ENCODE assay signal across 20 mouse cellular contexts in the genomic region with DNA sequence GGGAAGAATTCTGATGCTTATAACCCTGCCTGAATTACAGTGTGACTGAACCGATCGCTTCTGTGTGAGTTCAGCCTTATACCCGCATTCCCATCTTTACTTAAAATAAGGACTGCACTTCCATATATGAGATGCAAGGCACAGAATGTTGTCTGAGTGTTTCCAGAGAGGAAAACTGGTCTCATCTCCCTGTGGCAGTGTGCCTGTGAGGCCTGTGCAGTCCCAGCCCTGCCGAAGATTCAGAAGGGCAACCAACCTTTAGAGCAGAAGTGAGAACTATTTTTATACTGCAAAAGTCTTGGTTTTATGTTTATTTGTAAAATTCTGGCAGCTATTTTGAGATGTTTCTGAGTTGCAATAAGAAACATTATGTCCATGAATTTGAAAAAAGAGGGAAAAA.
"Had no signal": no experiment of that assay in that cellular context is flagged by ENCODE, and none has a peak within 500 bp of the region (broad histone marks: within the 10 kb centered on the region; RNA-seq: fewer than 3 reads in every experiment).

No protein-coding gene starts in this region.

- H3K4me3 ChIP-seq: limb, embryonic 12.5 days; limb, embryonic 15.5 days; midbrain, embryonic 12.5 days; myocyte; neural tube, embryonic 13.5 days had no signal

- H3K27ac ChIP-seq: limb, embryonic 12.5 days; limb, embryonic 15.5 days; liver, embryonic 14.5 days; macrophage; midbrain, embryonic 12.5 days; neural tube, embryonic 13.5 days; stomach, postnatal 0 days had no signal

- ATAC-seq: inflammation-experienced regulatory T-cells, adult 6 months; intestine, embryonic 16.5 days; liver, postnatal 0 days; lung, postnatal 0 days; midbrain, embryonic 16.5 days had no signal

- DNase-seq: kidney, adult 18-20 months; kidney, adult 9 months; kidney, postnatal 14 days; kidney, postnatal 4 days; liver, postnatal 0 days; lung, embryonic 14.5 days; right cerebral cortex, postnatal 25 days; thymus, postnatal 36 days had no signal
